Mouse (Mus musculus): ENCODE data around the gene Pde9a. TPM values are rescaled to one million over a fixed set of nuclear protein-coding genes. Genes with fewer than 3 reads are reported as not detected.

The Pde9a gene
- polyA plus RNA-seq, 1 experiment from 2014 or later = 34.9 TPM

DNA sequence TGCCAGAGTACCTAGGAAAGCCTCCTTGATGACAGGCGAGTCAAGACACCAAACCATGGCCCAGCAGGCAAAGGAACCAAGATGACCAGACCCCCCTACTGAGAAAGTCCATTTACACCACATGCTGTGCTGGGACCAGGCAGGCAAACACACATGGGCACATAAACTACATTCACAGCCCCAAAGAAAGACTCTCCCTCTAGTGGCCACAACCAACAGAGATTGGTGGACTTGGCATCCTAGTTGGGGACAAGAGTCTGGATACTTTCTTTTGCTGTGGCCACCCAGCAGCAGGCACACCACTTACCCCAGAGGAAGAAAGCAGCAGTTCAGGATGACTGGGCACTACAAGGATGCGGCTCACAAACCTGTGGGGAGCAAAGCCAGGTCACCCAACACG is 114.9 kb downstream of the Pde9a start:
- H3K4me1 ChIP-seq (ENCODE audit: insufficient read depth, low read length) = peaks cover 20% of the 10 kb centered on the region
- H3K9ac ChIP-seq (replicated peaks; ENCODE audit: low read length) = no peak overlapping the region
- no peaks in the 10 kb centered on the region for H3K27me3 ChIP-seq (ENCODE audit: insufficient read depth, low read length)
- WGBS = 70% methylated on average over 3 of the region's 3 CpGs
- no peak overlapping the region for H3K27ac ChIP-seq (ENCODE audit: low read length)
- H3K4me3 ChIP-seq (ENCODE audit: low read length) = no peak overlapping the region
- ATAC-seq (ENCODE audit: low FRiP score, low TSS enrichment) = no peak
- H3K36me3 ChIP-seq (ENCODE audit: insufficient read depth, low read length) = peaks cover 80% of the 10 kb centered on the region
- no peaks in the 10 kb centered on the region for H3K9me3 ChIP-seq (ENCODE audit: low read length)
- no peak overlapping the region for H3K4me2 ChIP-seq (replicated peaks; ENCODE audit: low read depth, low read length)

DNA sequence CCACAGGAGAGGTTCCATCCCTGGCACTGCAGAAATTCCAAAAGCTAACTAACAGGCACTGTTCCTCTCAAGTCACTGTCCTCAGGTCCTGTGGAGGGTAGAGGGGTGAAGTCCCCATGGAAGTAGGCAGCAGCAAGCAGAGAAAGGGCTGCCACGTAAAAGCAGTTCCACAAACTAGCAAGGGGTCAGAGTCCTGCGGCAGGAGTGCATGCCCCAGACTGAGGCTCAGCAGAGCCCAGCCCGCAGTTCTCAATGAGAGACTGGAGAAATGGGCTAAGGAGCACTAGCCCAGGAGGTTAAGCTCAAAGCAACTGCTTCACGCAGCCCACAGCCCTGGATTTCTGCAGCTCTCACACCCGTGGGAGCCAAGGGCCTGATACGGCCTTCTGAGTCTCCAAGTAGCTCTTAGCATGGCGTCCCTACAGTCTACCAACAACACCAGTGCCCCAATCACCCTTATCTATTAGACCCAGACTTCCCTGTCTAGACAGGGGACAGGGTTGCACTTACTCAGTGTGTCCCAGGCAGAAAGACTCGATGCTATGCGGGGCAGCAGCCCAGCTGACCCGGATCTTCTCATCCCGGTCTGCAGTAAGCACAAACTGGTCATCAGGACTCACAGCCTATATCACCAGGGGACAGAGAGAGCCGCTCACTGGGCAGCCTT is 116.4 kb downstream of the Pde9a start:
- whole genome bisulfite sequencing = 94% methylated on average over 12 of the region's 12 CpGs
- H3K4me1 ChIP-seq (ENCODE audit: insufficient read depth, low read length) = peaks cover 22% of the 10 kb centered on the region
- peaks cover 73% of the 10 kb centered on the region for H3K36me3 ChIP-seq (ENCODE audit: insufficient read depth, low read length)
- H3K27ac ChIP-seq (ENCODE audit: low read length) = no peak overlapping the region
- H3K4me2 ChIP-seq (replicated peaks; ENCODE audit: low read depth, low read length) = no peak overlapping the region
- no peak overlapping the region for H3K9ac ChIP-seq (replicated peaks; ENCODE audit: low read length)
- H3K9me3 ChIP-seq (ENCODE audit: low read length) = no peaks in the 10 kb centered on the region
- no peak for ATAC-seq (ENCODE audit: low FRiP score, low TSS enrichment)
- no peak overlapping the region for H3K4me3 ChIP-seq (ENCODE audit: low read length)
- H3K27me3 ChIP-seq (ENCODE audit: insufficient read depth, low read length) = no peaks in the 10 kb centered on the region

DNA sequence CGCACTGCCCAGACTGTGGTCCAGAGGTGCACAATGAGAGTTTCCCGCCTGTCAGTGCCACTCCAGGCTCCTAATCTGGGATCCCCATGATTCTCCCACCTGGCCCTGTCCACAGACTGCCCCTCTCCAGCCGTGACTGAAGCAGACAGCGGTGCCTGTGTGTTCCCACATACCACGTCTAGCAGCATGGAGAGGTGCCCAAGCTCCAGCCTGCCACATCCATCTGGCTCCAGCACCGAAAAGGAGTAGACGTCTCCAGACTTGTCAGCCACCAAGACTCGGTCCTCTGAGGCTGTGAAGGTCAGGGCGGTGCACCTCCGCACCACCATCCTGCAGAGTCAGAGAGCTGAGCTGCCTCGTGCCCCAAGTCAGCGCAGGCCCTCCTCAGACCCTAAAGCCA is 117.3 kb downstream of the Pde9a start:
- H3K27ac ChIP-seq (ENCODE audit: low read length) = no peak overlapping the region
- no peak for ATAC-seq (ENCODE audit: low FRiP score, low TSS enrichment)
- H3K27me3 ChIP-seq (ENCODE audit: insufficient read depth, low read length) = no peaks in the 10 kb centered on the region
- WGBS = 96% methylated on average over 12 of the region's 12 CpGs
- no peaks in the 10 kb centered on the region for H3K9me3 ChIP-seq (ENCODE audit: low read length)
- H3K4me1 ChIP-seq (ENCODE audit: insufficient read depth, low read length) = peaks cover 22% of the 10 kb centered on the region
- no peak overlapping the region for H3K9ac ChIP-seq (replicated peaks; ENCODE audit: low read length)
- no peak overlapping the region for H3K4me3 ChIP-seq (ENCODE audit: low read length)
- no peak overlapping the region for H3K4me2 ChIP-seq (replicated peaks; ENCODE audit: low read depth, low read length)
- peaks cover 69% of the 10 kb centered on the region for H3K36me3 ChIP-seq (ENCODE audit: insufficient read depth, low read length)

DNA sequence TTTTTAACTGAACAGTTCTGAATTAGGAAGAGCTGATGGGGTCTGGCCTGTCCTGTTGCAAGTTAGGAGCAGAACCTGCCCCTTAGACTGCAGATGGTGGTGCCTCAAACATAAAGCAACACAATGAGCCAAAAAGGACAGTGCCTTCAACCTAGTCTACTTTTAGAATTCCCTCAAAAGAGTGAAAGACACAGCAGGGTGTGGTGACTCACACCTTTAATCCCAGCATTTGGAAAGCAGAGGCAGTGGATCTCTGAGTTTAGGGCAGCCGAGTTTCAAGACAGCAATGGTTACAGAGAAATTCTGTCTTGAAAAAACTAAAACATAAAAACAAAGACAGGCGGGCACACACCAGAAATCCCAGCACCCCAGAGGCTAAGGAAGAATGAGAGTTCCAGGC is 117.9 kb downstream of the Pde9a start:
- Histone ChIP-seq H3K9ac (replicated peaks; ENCODE audit: low read length) (no peak overlapping the region), H3K27ac (ENCODE audit: low read length) (no peak overlapping the region; the same call in 1 of the 2 replicates), H3K27me3 (ENCODE audit: insufficient read depth, low read length) (no peaks in the 10 kb centered on the region), H3K4me1 (ENCODE audit: insufficient read depth, low read length) (peaks cover 22% of the 10 kb centered on the region), H3K4me2 (replicated peaks; ENCODE audit: low read depth, low read length) (no peak overlapping the region), H3K9me3 (ENCODE audit: low read length) (no peaks in the 10 kb centered on the region), H3K4me3 (ENCODE audit: low read length) (no peak overlapping the region), H3K36me3 (ENCODE audit: insufficient read depth, low read length) (peaks cover 67% of the 10 kb centered on the region)
- WGBS = 87% methylated on average over 2 of the region's 2 CpGs
- no peak for ATAC-seq (ENCODE audit: low FRiP score, low TSS enrichment)

DNA sequence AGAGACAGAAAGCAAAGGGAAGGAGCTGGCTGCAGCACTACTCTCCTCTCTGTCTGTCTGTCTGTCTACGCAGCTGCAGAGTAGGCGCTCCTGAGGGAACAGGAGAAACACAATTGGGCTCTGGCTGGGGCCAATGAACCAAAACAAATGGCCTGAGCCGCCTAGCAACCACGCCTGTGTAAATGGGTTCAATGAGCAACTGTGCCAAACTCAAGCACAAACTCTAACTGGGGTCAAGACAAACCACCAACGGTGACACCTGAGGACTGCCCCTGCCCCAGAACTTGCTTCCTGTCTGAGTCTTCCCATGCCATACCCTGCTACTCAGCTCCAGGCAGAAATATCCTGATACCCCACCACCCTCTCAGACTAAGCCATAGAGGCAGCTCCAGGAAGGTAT is 119.0 kb downstream of the Pde9a start:
- H3K27me3 ChIP-seq (ENCODE audit: insufficient read depth, low read length) = no peaks in the 10 kb centered on the region
- peak; percentile 66 for ATAC-seq (ENCODE audit: low FRiP score, low TSS enrichment)
- peak overlapping the region; percentile 11; the same call in 1 of the 2 replicates for H3K4me2 ChIP-seq (replicated peaks; ENCODE audit: low read depth, low read length)
- WGBS = 42% methylated on average over 5 of the region's 5 CpGs
- H3K4me3 ChIP-seq (ENCODE audit: low read length) = no peak overlapping the region
- H3K9ac ChIP-seq (replicated peaks; ENCODE audit: low read length) = peak overlapping the region; percentile 35; the same call in 1 of the 2 replicates
- peak overlapping the region; percentile 68 for H3K27ac ChIP-seq (ENCODE audit: low read length)
- no peaks in the 10 kb centered on the region for H3K9me3 ChIP-seq (ENCODE audit: low read length)
- H3K4me1 ChIP-seq (ENCODE audit: insufficient read depth, low read length) = peaks cover 22% of the 10 kb centered on the region
- peaks cover 68% of the 10 kb centered on the region for H3K36me3 ChIP-seq (ENCODE audit: insufficient read depth, low read length)

DNA sequence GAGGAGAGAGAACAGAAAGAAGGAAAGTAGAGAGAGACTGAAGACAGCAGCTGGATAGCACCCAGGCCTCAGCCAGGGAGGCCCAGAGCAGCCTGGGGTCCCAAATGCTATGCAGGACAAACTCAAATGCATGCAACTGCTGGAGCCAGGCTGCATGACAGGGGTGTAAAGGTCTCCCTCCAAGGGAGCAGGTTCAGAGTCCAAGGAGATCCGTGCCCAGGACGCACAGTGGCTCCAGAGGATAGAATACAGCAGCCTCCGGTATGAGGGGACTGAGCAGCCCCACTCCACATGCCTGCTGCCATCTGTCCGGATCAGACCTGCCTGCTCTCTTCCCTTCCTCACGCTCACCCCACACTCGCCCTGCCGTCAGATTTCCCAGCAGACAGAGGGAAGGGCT is 120.3 kb downstream of the Pde9a start:
- H3K36me3 ChIP-seq (ENCODE audit: insufficient read depth, low read length) = peaks cover 59% of the 10 kb centered on the region
- no peaks in the 10 kb centered on the region for H3K27me3 ChIP-seq (ENCODE audit: insufficient read depth, low read length)
- H3K4me3 ChIP-seq (ENCODE audit: low read length) = no peak overlapping the region
- peak overlapping the region; percentile 68; the same call in 1 of the 2 replicates for H3K27ac ChIP-seq (ENCODE audit: low read length)
- no peak overlapping the region for H3K9ac ChIP-seq (replicated peaks; ENCODE audit: low read length)
- H3K4me1 ChIP-seq (ENCODE audit: insufficient read depth, low read length) = peaks cover 27% of the 10 kb centered on the region
- WGBS = 73% methylated on average over 7 of the region's 7 CpGs
- peak; percentile 67 for ATAC-seq (ENCODE audit: low FRiP score, low TSS enrichment)
- no peaks in the 10 kb centered on the region for H3K9me3 ChIP-seq (ENCODE audit: low read length)
- no peak overlapping the region for H3K4me2 ChIP-seq (replicated peaks; ENCODE audit: low read depth, low read length)

DNA sequence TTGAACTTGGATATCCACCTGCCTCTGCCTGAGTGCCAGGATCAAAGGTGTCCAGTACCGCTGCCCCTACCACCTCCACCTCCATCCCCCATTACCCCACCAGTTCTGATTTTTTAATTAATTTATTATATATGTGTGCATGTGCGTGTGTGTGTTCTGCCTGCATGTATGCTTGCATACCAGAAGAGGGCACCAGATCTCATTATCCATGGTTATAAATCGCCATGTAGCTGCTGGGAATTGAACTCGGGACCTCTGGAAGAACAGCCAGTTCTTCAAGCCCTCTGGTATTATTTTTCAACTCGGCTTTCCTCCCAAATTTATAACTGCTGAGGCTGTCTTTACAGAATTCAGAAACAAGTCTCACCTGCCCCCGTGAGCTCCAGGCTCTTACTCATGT is 124.9 kb downstream of the Pde9a start:
- H3K4me1 ChIP-seq (ENCODE audit: insufficient read depth, low read length) = peaks cover 14% of the 10 kb centered on the region
- H3K27ac ChIP-seq (ENCODE audit: low read length) = no peak overlapping the region
- 96% methylated on average over 6 of the region's 6 CpGs for WGBS
- H3K4me3 ChIP-seq (ENCODE audit: low read length) = peak overlapping the region; percentile 89
- peak overlapping the region; percentile 84; the same call in 1 of the 2 replicates for H3K9ac ChIP-seq (replicated peaks; ENCODE audit: low read length)
- H3K36me3 ChIP-seq (ENCODE audit: insufficient read depth, low read length) = peaks cover 24% of the 10 kb centered on the region
- peak overlapping the region; percentile 83 for H3K4me2 ChIP-seq (replicated peaks; ENCODE audit: low read depth, low read length)
- H3K9me3 ChIP-seq (ENCODE audit: low read length) = no peaks in the 10 kb centered on the region
- H3K27me3 ChIP-seq (ENCODE audit: insufficient read depth, low read length) = no peaks in the 10 kb centered on the region
- ATAC-seq (ENCODE audit: low FRiP score, low TSS enrichment) = no peak

DNA sequence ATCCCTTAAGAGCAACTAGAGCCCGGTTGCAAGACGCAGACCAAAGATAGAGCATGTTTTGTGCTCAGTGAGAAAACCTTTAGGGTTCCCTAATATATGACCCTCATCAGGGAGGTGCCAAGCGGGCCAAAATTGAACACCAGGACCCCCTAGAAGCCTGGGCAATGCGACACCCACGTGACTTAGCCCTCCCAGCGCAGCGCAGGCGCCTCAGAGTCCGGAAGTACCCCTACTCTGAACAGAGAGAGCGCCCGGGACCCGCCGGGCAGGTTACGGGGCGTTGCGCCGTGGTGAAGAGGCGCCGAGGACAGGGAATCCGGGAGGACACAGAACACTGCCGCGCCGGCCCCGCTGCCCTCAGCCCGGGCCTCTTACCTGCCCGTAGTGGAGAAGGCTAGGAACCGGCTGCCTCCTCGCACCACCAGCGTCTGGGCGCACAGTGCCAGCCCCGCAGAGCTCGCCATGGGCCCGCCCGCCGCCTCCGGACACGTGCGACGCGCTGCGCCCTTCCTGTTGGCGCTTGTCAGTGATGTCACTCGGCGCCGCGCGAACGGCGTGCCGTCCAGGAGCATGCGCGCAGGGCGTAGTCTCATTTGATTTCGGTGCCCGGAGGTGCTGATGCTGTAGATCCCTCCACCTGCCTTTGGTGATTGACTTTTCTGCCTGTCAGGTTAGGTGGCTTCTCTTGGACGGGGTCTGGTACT is 125.9 kb downstream of the Pde9a start:
- Histone ChIP-seq H3K36me3 (ENCODE audit: insufficient read depth, low read length) (peaks cover 24% of the 10 kb centered on the region), H3K27ac (ENCODE audit: low read length) (peak overlapping the region; percentile 77), H3K9ac (replicated peaks; ENCODE audit: low read length) (peak overlapping the region; percentile 84), H3K4me2 (replicated peaks; ENCODE audit: low read depth, low read length) (peak overlapping the region; percentile 83), H3K9me3 (ENCODE audit: low read length) (no peaks in the 10 kb centered on the region), H3K27me3 (ENCODE audit: insufficient read depth, low read length) (no peaks in the 10 kb centered on the region), H3K4me3 (ENCODE audit: low read length) (peak overlapping the region; percentile 89), H3K4me1 (ENCODE audit: insufficient read depth, low read length) (peaks cover 12% of the 10 kb centered on the region)
- ATAC-seq (ENCODE audit: low FRiP score, low TSS enrichment) = peak; percentile 96
- under 1% methylated on average over 56 of the region's 56 CpGs for WGBS

DNA sequence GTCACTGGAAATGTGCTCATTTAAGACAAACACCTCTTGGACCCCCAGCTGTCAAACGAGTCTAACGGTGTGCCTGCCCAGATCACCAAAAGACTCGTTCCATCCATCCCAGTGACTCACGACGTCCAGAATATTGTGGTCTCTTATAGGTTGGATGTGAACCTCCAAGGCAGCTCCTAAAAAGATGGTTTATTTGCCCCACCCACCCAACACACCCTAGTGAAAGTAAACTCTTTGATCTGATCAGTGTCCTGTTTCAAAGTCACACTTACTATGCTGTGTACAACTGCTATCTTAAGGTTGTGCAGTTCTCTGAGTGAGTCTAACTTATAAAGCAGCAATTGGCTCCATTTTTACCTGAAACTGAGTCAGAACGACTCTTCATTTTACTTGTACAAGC is 126.6 kb downstream of the Pde9a start:
- Histone ChIP-seq H3K9me3 (ENCODE audit: low read length) (no peaks in the 10 kb centered on the region), H3K9ac (replicated peaks; ENCODE audit: low read length) (peak overlapping the region; percentile 84), H3K36me3 (ENCODE audit: insufficient read depth, low read length) (peaks cover 17% of the 10 kb centered on the region), H3K27me3 (ENCODE audit: insufficient read depth, low read length) (no peaks in the 10 kb centered on the region), H3K4me2 (replicated peaks; ENCODE audit: low read depth, low read length) (peak overlapping the region; percentile 83), H3K4me3 (ENCODE audit: low read length) (peak overlapping the region; percentile 89), H3K27ac (ENCODE audit: low read length) (0 out of 2 replicates have a peak overlapping the region, but pooled peaks have one; percentile 9), H3K4me1 (ENCODE audit: insufficient read depth, low read length) (peaks cover 12% of the 10 kb centered on the region)
- 18% methylated on average over 6 of the region's 6 CpGs for WGBS
- ATAC-seq (ENCODE audit: low FRiP score, low TSS enrichment) = no peak; the same call in 1 of the 2 replicates

DNA sequence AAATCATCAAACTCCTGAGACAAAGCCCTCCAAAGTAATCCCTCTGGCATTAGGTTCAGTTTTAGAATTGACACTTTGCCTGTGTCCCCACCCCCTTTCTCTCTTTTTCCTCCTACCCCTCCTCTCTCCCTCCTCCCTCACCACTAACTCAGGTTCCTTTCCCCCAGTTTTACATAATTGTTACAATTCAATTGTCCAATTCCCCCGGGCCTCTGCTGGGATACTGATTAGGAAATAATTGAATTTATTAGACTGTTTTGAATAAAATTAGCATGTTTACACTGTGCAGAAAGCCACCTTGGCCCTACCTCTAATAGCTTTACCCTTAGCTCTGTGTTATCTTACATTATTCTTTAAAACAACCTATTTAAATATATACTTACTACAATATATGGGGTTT is 128.7 kb downstream of the Pde9a start:
- H3K4me2 ChIP-seq (replicated peaks; ENCODE audit: low read depth, low read length) = no peak overlapping the region
- H3K4me1 ChIP-seq (ENCODE audit: insufficient read depth, low read length) = peaks cover 12% of the 10 kb centered on the region
- no peak overlapping the region for H3K9ac ChIP-seq (replicated peaks; ENCODE audit: low read length)
- peaks cover 3% of the 10 kb centered on the region for H3K36me3 ChIP-seq (ENCODE audit: insufficient read depth, low read length)
- no peak overlapping the region for H3K4me3 ChIP-seq (ENCODE audit: low read length)
- 68% methylated on average over 1 of the region's 1 CpGs for WGBS
- no peaks in the 10 kb centered on the region for H3K27me3 ChIP-seq (ENCODE audit: insufficient read depth, low read length)
- H3K27ac ChIP-seq (ENCODE audit: low read length) = no peak overlapping the region
- no peak for ATAC-seq (ENCODE audit: low FRiP score, low TSS enrichment)
- H3K9me3 ChIP-seq (ENCODE audit: low read length) = no peaks in the 10 kb centered on the region

Measured in kidney, embryonic 16.5 days (tissue).